In the genomic region with DNA sequence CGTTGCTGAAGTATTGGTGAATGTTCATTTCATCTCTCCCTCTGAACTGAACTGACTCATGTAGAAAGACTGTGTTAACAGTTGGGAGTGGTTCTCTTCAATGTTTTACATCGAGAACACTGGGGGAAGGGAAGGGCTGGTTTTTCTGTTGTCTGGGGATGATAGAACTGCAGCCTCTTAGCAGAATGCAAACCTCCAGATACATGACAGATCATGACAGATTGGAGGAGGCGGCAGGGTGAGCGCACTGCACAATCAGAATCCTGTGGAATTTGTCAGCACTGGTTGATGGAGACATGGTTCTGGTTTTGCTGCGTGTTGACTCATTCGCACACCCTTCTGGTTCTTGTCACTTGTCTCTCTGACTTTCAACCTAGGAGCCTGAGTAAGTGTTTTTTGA, we compare ENCODE assay signal across 15 mouse cellular contexts.
DNase-seq lines count a peak whose midpoint lies in the region; ATAC-seq lines count a peak whose summit lies in the region.
"Had no signal": no experiment of that assay in that cellular context is flagged by ENCODE, and none has a peak within 500 bp of the region (broad histone marks: within the 10 kb centered on the region; RNA-seq: fewer than 3 reads in every experiment).

No protein-coding gene starts in this region.

- no peaks in the 10 kb centered on the region for H3K27me3 ChIP-seq in stomach, embryonic 16.5 days (ENCODE audit: control insufficient read depth, insufficient read depth, low read length)
- H3K27me3 ChIP-seq: limb, embryonic 15.5 days had no signal

- 18% methylated on average over 6 of the region's 6 CpGs for WGBS in stomach, embryonic 16.5 days

- no peak overlapping the region; the same call in 1 of the 2 replicates for H3K4me2 ChIP-seq in stomach, embryonic 16.5 days (ENCODE audit: low read depth, low read length)
- H3K4me2 ChIP-seq: limb, embryonic 15.5 days had no signal

- H3K36me3 ChIP-seq in stomach, embryonic 16.5 days (ENCODE audit: control insufficient read depth, insufficient read depth, low read length): no peaks in the 10 kb centered on the region
- H3K36me3 ChIP-seq: limb, embryonic 15.5 days had no signal

- no peak overlapping the region for H3K9ac ChIP-seq in stomach, embryonic 16.5 days (ENCODE audit: low read length)
- H3K9ac ChIP-seq: limb, embryonic 15.5 days had no signal

- H3K27ac ChIP-seq in stomach, embryonic 16.5 days (ENCODE audit: low read length): no peak overlapping the region
- H3K27ac ChIP-seq: limb, embryonic 15.5 days had no signal

- no peaks in the 10 kb centered on the region for H3K4me1 ChIP-seq in stomach, embryonic 16.5 days (ENCODE audit: control insufficient read depth, insufficient read depth, low read length)
- H3K4me1 ChIP-seq: limb, embryonic 15.5 days had no signal

- intact Hi-C loops in left cerebral cortex, postnatal 10 days (cut with DNase I): no loop called here

- no peak overlapping the region for H3K4me3 ChIP-seq in stomach, embryonic 16.5 days (replicated peaks; ENCODE audit: low read length)
- H3K4me3 ChIP-seq: limb, embryonic 15.5 days had no signal

- peak; percentile 13 to 14 for DNase-seq in left cerebral cortex, adult 9 months (ENCODE audit: low spot score in 2 of 2)
- DNase-seq in left cerebral cortex, postnatal 10 days (ENCODE audit: extremely low spot score in 1 of 2, low spot score in 2 of 2): no peak
- DNase-seq in frontal cortex, adult 2 months (ENCODE audit: extremely low spot score in 1 of 2, low spot score in 1 of 2): peak; percentile 32 to 53
- DNase-seq in layer of hippocampus, adult 9-10 months (ENCODE audit: low spot score): peak; percentile 61
- no peak for DNase-seq in thymus, postnatal 4 days
- no peak for DNase-seq in thymus, postnatal 10 days (ENCODE audit: low spot score in 2 of 2)
- DNase-seq in retina, embryonic 14.5 days (ENCODE audit: low spot score): no peak
- DNase-seq: cerebellum, postnatal 14 days; heart, adult 11 months; lung, adult 2 months; thymus, postnatal 36 days had no signal

- peak; percentile 84; the same call in 1 of the 2 replicates for ATAC-seq in stomach, embryonic 16.5 days (ENCODE audit: insufficient read depth, low FRiP score)
- ATAC-seq: forebrain, embryonic 16.5 days; inflammation-experienced regulatory T-cells, adult 6 months had no signal

- no peaks in the 10 kb centered on the region for H3K9me3 ChIP-seq in stomach, embryonic 16.5 days (replicated peaks; ENCODE audit: control insufficient read depth, low read length)
- H3K9me3 ChIP-seq: limb, embryonic 15.5 days had no signal

Comparison
In these comparisons a context has a peak if more than half of its experiments do, and no peak if none do; other contexts are left out.
1. DNase-seq: peak in left cerebral cortex, adult 9 months (2 of 2), frontal cortex, adult 2 months (2 of 2) and layer of hippocampus, adult 9-10 months (single experiment); none in left cerebral cortex, postnatal 10 days (0 of 2), thymus, postnatal 4 days (single experiment), thymus, postnatal 10 days (0 of 2) and retina, embryonic 14.5 days (single experiment).